Mouse (Mus musculus): ENCODE results near the gene Tmem189. TPM values are rescaled to one million over a fixed set of nuclear protein-coding genes. Genes with fewer than 3 reads are reported as not detected.

Gene Tmem189
- polyA plus RNA-seq, 1 experiment = 11.7 TPM

- Histone ChIP-seq H3K27me3 (ENCODE audit: control insufficient read depth) (peaks cover 58% of the 10 kb centered on the region), H3K4me1 (ENCODE audit: control insufficient read depth) (peaks cover 44% of the 10 kb centered on the region), H3K36me3 (ENCODE audit: control insufficient read depth) (peaks cover 8% of the 10 kb centered on the region), H3K4me3 (replicated peaks) (peak within 1 kb of the TSS; percentile 75), H3K9me3 (ENCODE audit: control insufficient read depth, low read length) (no peaks in the 10 kb centered on the region)
- no peak for TF ChIP-seq GATA1 (IDR thresholded peaks at IDR 0.05; ENCODE audit: low read length)
- TF ChIP-seq TAL1 (IDR thresholded peaks at IDR 0.05; ENCODE audit: low read length) = no peak
Observed at GRCm38 (mm10) chr2:167688498-167689451, 847 bp downstream of the Tmem189 start, which contains the start of gene Cebpb. Gene Cebpb, plus strand, starts transcription at chr2:167688915.

GRCm38 (mm10) chr2:167688126-167688497, 1.5 kb downstream of the Tmem189 start:
- H3K27me3 ChIP-seq (ENCODE audit: control insufficient read depth) = peaks cover 58% of the 10 kb centered on the region
- peaks cover 8% of the 10 kb centered on the region for H3K36me3 ChIP-seq (ENCODE audit: control insufficient read depth)
- TF ChIP-seq TAL1 (IDR thresholded peaks at IDR 0.05; ENCODE audit: low read length) (no peak), GATA1 (IDR thresholded peaks at IDR 0.05; ENCODE audit: low read length) (no peak)
- peaks cover 44% of the 10 kb centered on the region for H3K4me1 ChIP-seq (ENCODE audit: control insufficient read depth)
- no peaks in the 10 kb centered on the region for H3K9me3 ChIP-seq (ENCODE audit: control insufficient read depth, low read length)
- peak overlapping the region; percentile 75 for H3K4me3 ChIP-seq (replicated peaks)

- Histone ChIP-seq H3K36me3 (ENCODE audit: control insufficient read depth) (peaks cover 8% of the 10 kb centered on the region), H3K27me3 (ENCODE audit: control insufficient read depth) (peaks cover 58% of the 10 kb centered on the region), H3K4me1 (ENCODE audit: control insufficient read depth) (peaks cover 44% of the 10 kb centered on the region), H3K9me3 (ENCODE audit: control insufficient read depth, low read length) (no peaks in the 10 kb centered on the region), H3K4me3 (replicated peaks) (peak overlapping the region; percentile 75)
- TF ChIP-seq TAL1 (IDR thresholded peaks at IDR 0.05; ENCODE audit: low read length) (no peak), GATA1 (IDR thresholded peaks at IDR 0.05; ENCODE audit: low read length) (no peak)
Observed at GRCm38 (mm10) chr2:167687651-167688101, 1.9 kb downstream of the Tmem189 start.

GRCm38 (mm10) chr2:167687250-167687586, 2.4 kb downstream of the Tmem189 start:
- H3K27me3 ChIP-seq (ENCODE audit: control insufficient read depth) = peaks cover 57% of the 10 kb centered on the region
- peaks cover 8% of the 10 kb centered on the region for H3K36me3 ChIP-seq (ENCODE audit: control insufficient read depth)
- H3K4me1 ChIP-seq (ENCODE audit: control insufficient read depth) = peaks cover 43% of the 10 kb centered on the region
- no peak overlapping the region for H3K4me3 ChIP-seq (replicated peaks)
- no peaks in the 10 kb centered on the region for H3K9me3 ChIP-seq (ENCODE audit: control insufficient read depth, low read length)
- TF ChIP-seq TAL1 (IDR thresholded peaks at IDR 0.05; ENCODE audit: low read length) = no peak
- TF ChIP-seq GATA1 (IDR thresholded peaks at IDR 0.05; ENCODE audit: low read length) = no peak

GRCm38 (mm10) chr2:167686382-167687249, 3.0 kb downstream of the Tmem189 start:
- Histone ChIP-seq H3K4me1 (ENCODE audit: control insufficient read depth) (peaks cover 40% of the 10 kb centered on the region), H3K4me3 (replicated peaks) (no peak overlapping the region), H3K9me3 (ENCODE audit: control insufficient read depth, low read length) (no peaks in the 10 kb centered on the region), H3K27me3 (ENCODE audit: control insufficient read depth) (peaks cover 51% of the 10 kb centered on the region), H3K36me3 (ENCODE audit: control insufficient read depth) (peaks cover 4% of the 10 kb centered on the region)
- TF ChIP-seq GATA1 (IDR thresholded peaks at IDR 0.05; ENCODE audit: low read length) (no peak), TAL1 (IDR thresholded peaks at IDR 0.05; ENCODE audit: low read length) (no peak)

- TF ChIP-seq TAL1 (IDR thresholded peaks at IDR 0.05; ENCODE audit: low read length) (no peak), GATA1 (IDR thresholded peaks at IDR 0.05; ENCODE audit: low read length) (no peak)
- no peak overlapping the region for H3K4me3 ChIP-seq (replicated peaks)
- H3K36me3 ChIP-seq (ENCODE audit: control insufficient read depth) = no peaks in the 10 kb centered on the region
- peaks cover 44% of the 10 kb centered on the region for H3K27me3 ChIP-seq (ENCODE audit: control insufficient read depth)
- peaks cover 35% of the 10 kb centered on the region for H3K4me1 ChIP-seq (ENCODE audit: control insufficient read depth)
- no peaks in the 10 kb centered on the region for H3K9me3 ChIP-seq (ENCODE audit: control insufficient read depth, low read length)
Observed at GRCm38 (mm10) chr2:167685865-167686264, 3.8 kb downstream of the Tmem189 start.

- Histone ChIP-seq H3K27me3 (ENCODE audit: control insufficient read depth) (peaks cover 36% of the 10 kb centered on the region), H3K9me3 (ENCODE audit: control insufficient read depth, low read length) (no peaks in the 10 kb centered on the region), H3K36me3 (ENCODE audit: control insufficient read depth) (no peaks in the 10 kb centered on the region), H3K4me3 (replicated peaks) (no peak overlapping the region), H3K4me1 (ENCODE audit: control insufficient read depth) (peaks cover 35% of the 10 kb centered on the region)
- TF ChIP-seq GATA1 (IDR thresholded peaks at IDR 0.05; ENCODE audit: low read length) (no peak), TAL1 (IDR thresholded peaks at IDR 0.05; ENCODE audit: low read length) (no peak)
Observed at GRCm38 (mm10) chr2:167685137-167685536, 4.5 kb downstream of the Tmem189 start.

GRCm38 (mm10) chr2:167683721-167684120, 5.9 kb downstream of the Tmem189 start:
- TF ChIP-seq TAL1 (IDR thresholded peaks at IDR 0.05; ENCODE audit: low read length) (no peak), GATA1 (IDR thresholded peaks at IDR 0.05; ENCODE audit: low read length) (no peak)
- H3K27me3 ChIP-seq (ENCODE audit: control insufficient read depth) = peaks cover 22% of the 10 kb centered on the region
- no peaks in the 10 kb centered on the region for H3K9me3 ChIP-seq (ENCODE audit: control insufficient read depth, low read length)
- H3K4me3 ChIP-seq (replicated peaks) = no peak overlapping the region
- H3K36me3 ChIP-seq (ENCODE audit: control insufficient read depth) = no peaks in the 10 kb centered on the region
- peaks cover 28% of the 10 kb centered on the region for H3K4me1 ChIP-seq (ENCODE audit: control insufficient read depth)

GRCm38 (mm10) chr2:167680657-167681056, 9.0 kb downstream of the Tmem189 start:
- Histone ChIP-seq H3K36me3 (ENCODE audit: control insufficient read depth) (no peaks in the 10 kb centered on the region), H3K4me3 (replicated peaks) (no peak overlapping the region), H3K9me3 (ENCODE audit: control insufficient read depth, low read length) (no peaks in the 10 kb centered on the region), H3K27me3 (ENCODE audit: control insufficient read depth) (peaks cover 11% of the 10 kb centered on the region), H3K4me1 (ENCODE audit: control insufficient read depth) (peaks cover 12% of the 10 kb centered on the region)
- no peak for TF ChIP-seq TAL1 (IDR thresholded peaks at IDR 0.05; ENCODE audit: low read length)
- TF ChIP-seq GATA1 (IDR thresholded peaks at IDR 0.05; ENCODE audit: low read length) = no peak
